Mouse (Mus musculus): ENCODE measurements around the gene Cul5. TPM values are rescaled to one million over a fixed set of nuclear protein-coding genes. Genes with fewer than 3 reads are reported as not detected.

The Cul5 gene
- 10 to 100 TPM; 36.4 to 48.5 (median 41.0) TPM for total RNA-seq (2022)

GRCm38 (mm10) chr9:53669680-53670219 lies at the start of gene Cul5:
Cul5 (minus strand) TSS chr9:53670014.
- no peak for DNase-seq

- DNase-seq, result peak; percentile 50
Measured at GRCm38 (mm10) chr9:53705992-53706696, 36.3 kb upstream of the Cul5 start, which contains the start of gene Rab39. Rab39 (minus strand) TSS chr9:53706232.

GRCm38 (mm10) chr9:53705491-53705991 lies 35.7 kb upstream of the Cul5 start:
- DNase-seq, result no peak

- DNase-seq, result no peak
Measured at GRCm38 (mm10) chr9:53702991-53703390, 33.2 kb upstream of the Cul5 start.

GRCm38 (mm10) chr9:53700496-53700895 lies 30.7 kb upstream of the Cul5 start:
- DNase-seq, result no peak

GRCm38 (mm10) chr9:53695846-53696245 lies 26.0 kb upstream of the Cul5 start:
- DNase-seq, result no peak

GRCm38 (mm10) chr9:53693718-53694117 lies 23.9 kb upstream of the Cul5 start:
- DNase-seq, result no peak

- no peak for DNase-seq
Measured at GRCm38 (mm10) chr9:53691745-53692670, 22.2 kb upstream of the Cul5 start.

GRCm38 (mm10) chr9:53680851-53681250 lies 11.0 kb upstream of the Cul5 start:
- DNase-seq, result no peak

GRCm38 (mm10) chr9:53676921-53677320 lies 7.1 kb upstream of the Cul5 start:
- DNase-seq, result no peak

GRCm38 (mm10) chr9:53673571-53673970 lies 3.8 kb upstream of the Cul5 start:
- DNase-seq, result peak; percentile 37

- peak; percentile 88 for DNase-seq
Measured at GRCm38 (mm10) chr9:53667020-53667669, 2.7 kb downstream of the Cul5 start.

GRCm38 (mm10) chr9:53666665-53667019 lies 3.2 kb downstream of the Cul5 start:
- DNase-seq, result no peak

GRCm38 (mm10) chr9:53665428-53665827 lies 4.4 kb downstream of the Cul5 start:
- no peak for DNase-seq

- DNase-seq, result no peak
Measured at GRCm38 (mm10) chr9:53664819-53665218, 5.0 kb downstream of the Cul5 start.

GRCm38 (mm10) chr9:53634796-53635195 lies 35.0 kb downstream of the Cul5 start:
- no peak for DNase-seq

GRCm38 (mm10) chr9:53615246-53615645 lies 54.6 kb downstream of the Cul5 start:
- no peak for DNase-seq

- no peak for DNase-seq
Measured at GRCm38 (mm10) chr9:53614286-53614685, 55.5 kb downstream of the Cul5 start.

GRCm38 (mm10) chr9:53609968-53610781 lies 59.6 kb downstream of the Cul5 start, which contains the start of gene Acat1:
Acat1 (minus strand) TSS chr9:53610382.
- DNase-seq, result peak; percentile 92

GRCm38 (mm10) chr9:53609306-53609967 lies 60.4 kb downstream of the Cul5 start:
- DNase-seq, result no peak

- DNase-seq, result no peak
Measured at GRCm38 (mm10) chr9:53607816-53608215, 62.0 kb downstream of the Cul5 start.
